Mouse (Mus musculus) spleen, adult 2 months (tissue): Measurements from ENCODE around the gene Ccne1.

Source experiments
- CTCF ChIP-seq: fragments of 200-500 bp; IDR thresholded peaks from 2 replicates; pipeline ENCODE4 v1.5.1; 2011; ENCODE audit warnings: mild to moderate bottlenecking, inconsistent platforms; ENCODE audit not compliant: insufficient read depth, insufficient read length, insufficient replicate concordance; ENCODE audit errors: extremely low read depth
- POLR2A ChIP-seq: fragments of 200-500 bp; IDR thresholded peaks from 2 replicates; pipeline ENCODE4 v1.6.1; 2011; ENCODE audit warnings: low read depth, low read length, inconsistent platforms

GRCm38 (mm10) chr7:38108260-38108632 lies 912 bp upstream of the Ccne1 start:
- TF ChIP-seq CTCF (no peak), POLR2A (no peak)
